Mouse (Mus musculus) intestine, embryonic 16.5 days (tissue): ENCODE data around the gene Ccdc93. TPM values are rescaled to one million over a fixed set of nuclear protein-coding genes. Genes with fewer than 3 reads are reported as not detected.
A peak's percentile ranks its signal among the peaks of the same experiment; 100 is the strongest.

Experiments used
- ATAC-seq: fragments of 200-750 bp; cut with Nextera tagmentation; 2 replicates; pipeline ENCODE4 v1.8.0; 2017; ENCODE audit warnings: moderate TSS enrichment, moderate library complexity
- H3K27ac ChIP-seq: fragments of 300-500 bp; sonication (generic); 2 replicates; pipeline ENCODE4 v1.5.1; 2014; ENCODE audit warnings: mild to moderate bottlenecking, low read length
- H3K27me3 ChIP-seq: fragments of 300-500 bp; sonication (generic); replicated peaks from 2 replicates; pipeline ENCODE4 v1.6.1; 2014; ENCODE audit warnings: low read length, control low read depth, mixed read lengths; ENCODE audit not compliant: control insufficient read depth, insufficient read depth
- H3K36me3 ChIP-seq: fragments of 300-500 bp; sonication (generic); 2 replicates; pipeline ENCODE4 v1.6.1; 2014; ENCODE audit warnings: low read length, control low read depth; ENCODE audit not compliant: control insufficient read depth, insufficient read depth
- H3K4me1 ChIP-seq: fragments of 300-500 bp; sonication (generic); 2 replicates; pipeline ENCODE4 v1.6.1; 2014; ENCODE audit warnings: low read length, control low read depth, mixed read lengths; ENCODE audit not compliant: control insufficient read depth, insufficient read depth
- H3K4me2 ChIP-seq: fragments of 300-500 bp; sonication (generic); 2 replicates; pipeline ENCODE4 v1.6.1; 2014; ENCODE audit warnings: low read depth, low read length, control low read depth
- H3K4me3 ChIP-seq: fragments of 300-500 bp; sonication (generic); 2 replicates; pipeline ENCODE4 v1.5.1; 2014; ENCODE audit warnings: mild to moderate bottlenecking, low read length
- H3K9ac ChIP-seq: fragments of 300-500 bp; sonication (generic); 2 replicates; pipeline ENCODE4 v1.6.1; 2014; ENCODE audit warnings: low read depth, low read length
- H3K9me3 ChIP-seq: fragments of 300-500 bp; sonication (generic); 2 replicates; pipeline ENCODE4 v1.6.1; 2016; ENCODE audit warnings: low read length, control low read depth; ENCODE audit not compliant: control insufficient read depth
- WGBS: fragments of 180-500 bp; shearing (Covaris S2); extraction: QIAGEN DNeasy Blood & Tissue Kit; methylation state at CpG from one replicate; pipeline ENCODE4 v1.1.7; 2014; 5-methylcytosine and 5-hydroxymethylcytosine counted together
- polyA plus RNA-seq: library from polyadenylated mRNA; unstranded; fragments of >200 nt; fragmentation: Nextera tagmentation; extraction: Ambion mirVana; gene quantifications from 2 replicates; pipeline ENCODE4 v1.2.1, GENCODE M21; 2015

Ccdc93 gene
- polyA plus RNA-seq, 1 experiment from 2014 or later = 10.7 TPM

GRCm38 (mm10) chr1:121527600-121528398 is 97.0 kb downstream of the Ccdc93 start:
- WGBS = 10% methylated on average over 55 of the region's 55 CpGs
- no peak overlapping the region for H3K9ac ChIP-seq
- no peak overlapping the region for H3K27ac ChIP-seq

GRCm38 (mm10) chr1:121528399-121528720 is 97.5 kb downstream of the Ccdc93 start, which contains the start of gene Htr5b:
Htr5b (minus strand) TSS chr1:121528465.
- Histone ChIP-seq H3K9me3 (no peaks in the 10 kb centered on the region), H3K27me3 (peaks cover 16% of the 10 kb centered on the region), H3K36me3 (no peaks in the 10 kb centered on the region), H3K9ac (no peak within 1 kb of the TSS), H3K27ac (no peak within 1 kb of the TSS), H3K4me1 (peaks cover 8% of the 10 kb centered on the region), H3K4me2 (peak within 1 kb of the TSS; percentile 60), H3K4me3 (peak within 1 kb of the TSS; percentile 34)
- 3% methylated on average over 11 of the region's 11 CpGs for WGBS
- ATAC-seq = peak; percentile 79

More at GRCm38 (mm10) chr1:121527600-121528398, 97.0 kb downstream of the Ccdc93 start:
- peak overlapping the region; percentile 60 for H3K4me2 ChIP-seq
- H3K27me3 ChIP-seq = peaks cover 16% of the 10 kb centered on the region
- ATAC-seq = peak; percentile 42; the same call in 1 of the 2 replicates
- no peaks in the 10 kb centered on the region for H3K36me3 ChIP-seq
- no peaks in the 10 kb centered on the region for H3K9me3 ChIP-seq
- H3K4me1 ChIP-seq = peaks cover 8% of the 10 kb centered on the region
- H3K4me3 ChIP-seq = peak overlapping the region; percentile 34

GRCm38 (mm10) chr1:121529286-121529685 is 98.4 kb downstream of the Ccdc93 start:
- ATAC-seq = no peak
- H3K27ac ChIP-seq = no peak overlapping the region
- H3K4me2 ChIP-seq = no peak overlapping the region
- H3K36me3 ChIP-seq = no peaks in the 10 kb centered on the region
- no peaks in the 10 kb centered on the region for H3K9me3 ChIP-seq
- no peak overlapping the region for H3K9ac ChIP-seq
- H3K27me3 ChIP-seq = peaks cover 16% of the 10 kb centered on the region
- peaks cover 8% of the 10 kb centered on the region for H3K4me1 ChIP-seq
- H3K4me3 ChIP-seq = no peak overlapping the region
- 85% methylated on average over 6 of the region's 6 CpGs for WGBS

- Histone ChIP-seq H3K4me1 (peaks cover 8% of the 10 kb centered on the region), H3K9me3 (no peaks in the 10 kb centered on the region), H3K36me3 (no peaks in the 10 kb centered on the region), H3K9ac (no peak overlapping the region), H3K27ac (no peak overlapping the region), H3K4me2 (no peak overlapping the region), H3K4me3 (no peak overlapping the region), H3K27me3 (peaks cover 16% of the 10 kb centered on the region)
- no peak for ATAC-seq
- 66% methylated on average over 7 of the region's 7 CpGs for WGBS
Measured at GRCm38 (mm10) chr1:121531439-121531838, 100.6 kb downstream of the Ccdc93 start.

- ATAC-seq = no peak
Measured at GRCm38 (mm10) chr1:121540361-121540760, 109.5 kb downstream of the Ccdc93 start.

GRCm38 (mm10) chr1:121546844-121547243 is 116.0 kb downstream of the Ccdc93 start:
- Histone ChIP-seq H3K4me2 (no peak overlapping the region), H3K9me3 (no peaks in the 10 kb centered on the region), H3K4me1 (no peaks in the 10 kb centered on the region), H3K27ac (no peak overlapping the region), H3K36me3 (peaks cover 7% of the 10 kb centered on the region; the same call in 1 of the 2 replicates), H3K4me3 (no peak overlapping the region), H3K9ac (no peak overlapping the region), H3K27me3 (no peaks in the 10 kb centered on the region)
- no peak for ATAC-seq
- WGBS = 65% methylated on average over 2 of the region's 2 CpGs

More at GRCm38 (mm10) chr1:121540361-121540760, 109.5 kb downstream of the Ccdc93 start:
- 63% methylated on average over 8 of the region's 8 CpGs for WGBS
- H3K36me3 ChIP-seq = no peaks in the 10 kb centered on the region
- H3K4me2 ChIP-seq = no peak overlapping the region
- H3K4me3 ChIP-seq = no peak overlapping the region
- H3K27me3 ChIP-seq = no peaks in the 10 kb centered on the region
- no peak overlapping the region for H3K27ac ChIP-seq
- H3K9me3 ChIP-seq = no peaks in the 10 kb centered on the region
- H3K4me1 ChIP-seq = no peaks in the 10 kb centered on the region
- H3K9ac ChIP-seq = no peak overlapping the region

- no peak overlapping the region for H3K27ac ChIP-seq
- 92% methylated on average over 4 of the region's 4 CpGs for WGBS
- no peaks in the 10 kb centered on the region for H3K27me3 ChIP-seq
- no peak for ATAC-seq
- no peak overlapping the region for H3K9ac ChIP-seq
- no peaks in the 10 kb centered on the region for H3K9me3 ChIP-seq
- peaks cover 16% of the 10 kb centered on the region for H3K36me3 ChIP-seq
- H3K4me1 ChIP-seq = no peaks in the 10 kb centered on the region
- no peak overlapping the region for H3K4me2 ChIP-seq
- no peak overlapping the region for H3K4me3 ChIP-seq
Measured at GRCm38 (mm10) chr1:121548667-121549066, 117.8 kb downstream of the Ccdc93 start.

- Histone ChIP-seq H3K36me3 (peaks cover 17% of the 10 kb centered on the region), H3K27ac (no peak overlapping the region), H3K9me3 (no peaks in the 10 kb centered on the region), H3K4me2 (no peak overlapping the region), H3K27me3 (no peaks in the 10 kb centered on the region), H3K4me3 (no peak overlapping the region), H3K9ac (no peak overlapping the region), H3K4me1 (no peaks in the 10 kb centered on the region)
- WGBS = 74% methylated on average over 4 of the region's 4 CpGs
- ATAC-seq = no peak
Measured at GRCm38 (mm10) chr1:121549456-121549855, 118.6 kb downstream of the Ccdc93 start.

- Histone ChIP-seq H3K36me3 (peaks cover 24% of the 10 kb centered on the region), H3K4me3 (no peak overlapping the region), H3K4me2 (no peak overlapping the region), H3K9me3 (no peaks in the 10 kb centered on the region), H3K4me1 (no peaks in the 10 kb centered on the region), H3K27ac (no peak overlapping the region), H3K27me3 (no peaks in the 10 kb centered on the region), H3K9ac (no peak overlapping the region)
- no peak for ATAC-seq
- WGBS = 87% methylated on average over 16 of the region's 16 CpGs
Measured at GRCm38 (mm10) chr1:121550801-121551456, 120.1 kb downstream of the Ccdc93 start.
